Comparison of ENCODE assay signal across 8 mouse cellular contexts in the genomic region with DNA sequence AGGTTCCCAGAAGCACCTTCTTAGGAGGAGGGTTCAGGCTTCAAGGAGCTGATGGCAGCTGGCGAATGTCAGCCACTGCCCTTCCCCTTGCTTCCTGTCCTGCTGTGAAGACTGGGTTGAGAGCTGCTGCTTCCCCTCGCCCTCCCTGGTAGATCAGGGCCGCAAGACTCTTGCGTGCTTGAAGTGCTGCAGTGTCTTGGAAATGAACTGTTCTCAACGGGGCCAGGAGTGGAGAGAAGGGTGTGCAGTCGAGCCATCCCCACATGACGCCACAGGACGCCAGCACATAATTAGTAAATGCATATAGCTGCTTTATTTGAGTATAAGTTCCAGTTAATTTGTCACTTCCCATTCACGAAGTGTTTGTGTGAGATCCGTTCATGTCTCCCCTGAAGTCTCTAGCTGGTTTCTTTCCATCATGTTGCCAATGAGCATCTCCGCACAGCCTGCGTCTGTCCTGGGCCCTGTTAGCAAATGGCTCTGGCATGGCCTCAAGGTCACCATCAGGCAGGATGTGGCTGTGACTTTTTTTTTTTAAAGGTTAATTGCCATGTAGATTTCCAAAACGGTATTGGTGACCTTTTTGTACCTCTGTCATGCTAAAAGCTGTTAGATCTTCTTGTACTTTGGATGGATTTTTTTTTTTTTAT. TPM values are rescaled to one million over a fixed set of nuclear protein-coding genes. Genes with fewer than 3 reads are reported as not detected.
DNase-seq lines count a peak whose midpoint lies in the region; ATAC-seq lines count a peak whose summit lies in the region.

No protein-coding gene starts in this region.

- H3K4me3 ChIP-seq in hindbrain, embryonic 15.5 days, result no peak overlapping the region

- no peak overlapping the region; the same call in 1 of the 2 replicates for H3K4me2 ChIP-seq in hindbrain, embryonic 15.5 days

- intact Hi-C loops in left cerebral cortex, postnatal 4 days (cut with DNase I), result no loop called here
- intact Hi-C loops in left cerebral cortex, postnatal 25 days (cut with DNase I), result no loop called here

- no peak overlapping the region for H3K9ac ChIP-seq in hindbrain, embryonic 15.5 days

- no peaks in the 10 kb centered on the region for H3K36me3 ChIP-seq in hindbrain, embryonic 15.5 days

- 25% methylated on average over 13 of the region's 13 CpGs for WGBS in hindbrain, embryonic 15.5 days

- DNase-seq in left cerebral cortex, postnatal 4 days, result peak; percentile 53
- no peak for DNase-seq in left cerebral cortex, postnatal 25 days (ENCODE audit: low spot score in 2 of 2)
- DNase-seq in cerebellum, postnatal 10 days, result peak; percentile 53 to 64
- DNase-seq in urinary bladder, postnatal 25 days (ENCODE audit: low spot score), result no peak
- DNase-seq in gastrocnemius, postnatal 4 days (ENCODE audit: low spot score in 2 of 2), result no peak
- no peak for DNase-seq in ovary, postnatal 10 days (ENCODE audit: low spot score)

- H3K9me3 ChIP-seq in hindbrain, embryonic 15.5 days, result no peaks in the 10 kb centered on the region

- peak; percentile 39; the same call in 1 of the 2 replicates for ATAC-seq in hindbrain, embryonic 15.5 days (ENCODE audit: low FRiP score, low read depth)
- ATAC-seq in megakaryocyte, adult 5-6 weeks (ENCODE audit: poor library complexity, severe bottlenecking), result peak; percentile 49; the same call in 1 of the 2 replicates

- no peaks in the 10 kb centered on the region for H3K27me3 ChIP-seq in hindbrain, embryonic 15.5 days

- H3K27ac ChIP-seq in hindbrain, embryonic 15.5 days (replicated peaks), result peak overlapping the region; percentile 4; the same call in 1 of the 2 replicates

- H3K4me1 ChIP-seq in hindbrain, embryonic 15.5 days (replicated peaks), result peaks cover 31% of the 10 kb centered on the region

RNA-seq across cellular contexts. Expression of a gene that starts 9.1 kb away (rescaled TPM):
- total RNA-seq in left cerebral cortex, postnatal 4 days (2021), result 10 to 100 TPM; 64.2 to 72.0 TPM
- 100 to 1,000 TPM; 137 to 144 TPM for total RNA-seq in left cerebral cortex, postnatal 25 days (2021)
- polyA plus RNA-seq in hindbrain, embryonic 15.5 days (2015; fragmentation: Nextera tagmentation; extraction: Ambion mirVana), result 25.9 and 36.7 TPM in 2 replicates
- total RNA-seq in megakaryocyte, adult 5-6 weeks (2015), result 0.91 and 1.9 TPM in 2 replicates
- total RNA-seq in megakaryocyte, adult 5-6 weeks (2017), result 0.49 and 1.0 TPM in 2 replicates
- 10 to 100 TPM; 27.4 to 31.3 TPM for total RNA-seq in gastrocnemius, postnatal 4 days (2021)

Comparison
In these comparisons a context has a peak if more than half of its experiments do, and no peak if none do; other contexts are left out.
1. DNase-seq: peak in left cerebral cortex, postnatal 4 days (single experiment) and cerebellum, postnatal 10 days (2 of 2); none in left cerebral cortex, postnatal 25 days (0 of 2), urinary bladder, postnatal 25 days (single experiment), gastrocnemius, postnatal 4 days (0 of 2) and ovary, postnatal 10 days (single experiment).
2. RNA of a gene that starts 9.1 kb away (total RNA-seq): 137 to 144 TPM in left cerebral cortex, postnatal 25 days, 64.2 to 72.0 TPM in left cerebral cortex, postnatal 4 days and 27.4 to 31.3 TPM in gastrocnemius, postnatal 4 days; 0.49 to 1.9 TPM in megakaryocyte, adult 5-6 weeks; every median in the first group is over 4 times any median in the second.